Mouse (Mus musculus): ENCODE data around the gene Cuedc2. TPM values are rescaled to one million over a fixed set of nuclear protein-coding genes. Genes with fewer than 3 reads are reported as not detected.

The Cuedc2 gene
- polyA plus RNA-seq, 1 experiment from 2014 or later = 405 TPM

GRCm38 (mm10) chr19:46313591-46313990 is 24.9 kb downstream of the Cuedc2 start:
- Histone ChIP-seq H3K4me2 (ENCODE audit: low read length) (no peak overlapping the region), H3K27me3 (replicated peaks; ENCODE audit: control insufficient read depth, insufficient read depth, low read length) (peaks cover 50% of the 10 kb centered on the region), H3K9me3 (replicated peaks; ENCODE audit: control insufficient read depth, low read length) (no peaks in the 10 kb centered on the region), H3K4me3 (ENCODE audit: low read depth, low read length) (no peak overlapping the region), H3K4me1 (ENCODE audit: control insufficient read depth, insufficient read depth, low read length) (peaks cover 7% of the 10 kb centered on the region), H3K36me3 (ENCODE audit: control insufficient read depth, insufficient read depth, low read length) (peaks cover 14% of the 10 kb centered on the region; the same call in 1 of the 2 replicates), H3K27ac (ENCODE audit: low read depth, low read length) (no peak overlapping the region), H3K9ac (ENCODE audit: low read length) (no peak overlapping the region)
- no peak for ATAC-seq
- 66% methylated on average over 6 of the region's 6 CpGs for WGBS
- DNase-seq (ENCODE audit: low spot score) = no peak

DNA sequence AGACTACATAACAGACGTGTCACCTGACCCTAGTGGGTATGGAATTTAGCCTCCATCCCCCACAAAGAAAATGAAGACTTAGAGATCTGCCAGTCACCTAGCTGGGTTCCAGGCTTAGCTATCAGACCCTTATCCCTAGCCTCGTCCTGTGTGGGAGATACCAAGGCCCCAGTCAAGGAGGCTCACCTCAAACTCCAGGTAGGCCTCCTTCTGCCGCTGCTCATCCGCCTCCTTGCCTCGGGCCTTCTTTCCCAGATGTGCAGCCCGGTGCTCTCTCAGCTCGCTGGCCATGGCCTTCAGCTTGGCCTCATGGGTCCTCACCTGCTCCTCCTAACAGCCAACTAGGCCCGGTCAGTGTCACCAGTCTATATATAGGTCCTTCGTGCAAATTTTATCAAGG is 25.4 kb downstream of the Cuedc2 start:
- DNase-seq (ENCODE audit: low spot score) (no peak), ATAC-seq (no peak)
- peaks cover 5% of the 10 kb centered on the region; the same call in 1 of the 2 replicates for H3K4me1 ChIP-seq (ENCODE audit: control insufficient read depth, insufficient read depth, low read length)
- H3K9ac ChIP-seq (ENCODE audit: low read length) = no peak overlapping the region
- H3K27me3 ChIP-seq (replicated peaks; ENCODE audit: control insufficient read depth, insufficient read depth, low read length) = peaks cover 49% of the 10 kb centered on the region
- 89% methylated on average over 9 of the region's 9 CpGs for WGBS
- H3K36me3 ChIP-seq (ENCODE audit: control insufficient read depth, insufficient read depth, low read length) = peaks cover 14% of the 10 kb centered on the region; the same call in 1 of the 2 replicates
- H3K4me3 ChIP-seq (ENCODE audit: low read depth, low read length) = no peak overlapping the region
- no peak overlapping the region for H3K4me2 ChIP-seq (ENCODE audit: low read length)
- no peak overlapping the region for H3K27ac ChIP-seq (ENCODE audit: low read depth, low read length)
- no peaks in the 10 kb centered on the region for H3K9me3 ChIP-seq (replicated peaks; ENCODE audit: control insufficient read depth, low read length)

- no peaks in the 10 kb centered on the region for H3K9me3 ChIP-seq (replicated peaks; ENCODE audit: control insufficient read depth, low read length)
- no peak overlapping the region for H3K4me3 ChIP-seq (ENCODE audit: low read depth, low read length)
- DNase-seq (ENCODE audit: low spot score) (no peak), ATAC-seq (no peak)
- WGBS = 88% methylated on average over 21 of the region's 21 CpGs
- no peak overlapping the region for H3K4me2 ChIP-seq (ENCODE audit: low read length)
- peaks cover 44% of the 10 kb centered on the region for H3K27me3 ChIP-seq (replicated peaks; ENCODE audit: control insufficient read depth, insufficient read depth, low read length)
- peaks cover 14% of the 10 kb centered on the region; the same call in 1 of the 2 replicates for H3K36me3 ChIP-seq (ENCODE audit: control insufficient read depth, insufficient read depth, low read length)
- no peak overlapping the region for H3K27ac ChIP-seq (ENCODE audit: low read depth, low read length)
- H3K9ac ChIP-seq (ENCODE audit: low read length) = no peak overlapping the region
- 0 out of 2 replicates have a peak, but pooled peaks cover 3% of the 10 kb centered on the region for H3K4me1 ChIP-seq (ENCODE audit: control insufficient read depth, insufficient read depth, low read length)
Observed at GRCm38 (mm10) chr19:46312566-46312965, 25.9 kb downstream of the Cuedc2 start.

GRCm38 (mm10) chr19:46311341-46311740 is 27.2 kb downstream of the Cuedc2 start:
- H3K4me1 ChIP-seq (ENCODE audit: control insufficient read depth, insufficient read depth, low read length) = no peaks in the 10 kb centered on the region
- no peak overlapping the region for H3K27ac ChIP-seq (ENCODE audit: low read depth, low read length)
- ATAC-seq (no peak), DNase-seq (ENCODE audit: low spot score) (no peak)
- no peak overlapping the region for H3K4me2 ChIP-seq (ENCODE audit: low read length)
- no peak overlapping the region for H3K4me3 ChIP-seq (ENCODE audit: low read depth, low read length)
- peaks cover 32% of the 10 kb centered on the region for H3K27me3 ChIP-seq (replicated peaks; ENCODE audit: control insufficient read depth, insufficient read depth, low read length)
- no peak overlapping the region for H3K9ac ChIP-seq (ENCODE audit: low read length)
- 91% methylated on average over 9 of the region's 9 CpGs for whole genome bisulfite sequencing
- peaks cover 14% of the 10 kb centered on the region; the same call in 1 of the 2 replicates for H3K36me3 ChIP-seq (ENCODE audit: control insufficient read depth, insufficient read depth, low read length)
- no peaks in the 10 kb centered on the region for H3K9me3 ChIP-seq (replicated peaks; ENCODE audit: control insufficient read depth, low read length)

DNA sequence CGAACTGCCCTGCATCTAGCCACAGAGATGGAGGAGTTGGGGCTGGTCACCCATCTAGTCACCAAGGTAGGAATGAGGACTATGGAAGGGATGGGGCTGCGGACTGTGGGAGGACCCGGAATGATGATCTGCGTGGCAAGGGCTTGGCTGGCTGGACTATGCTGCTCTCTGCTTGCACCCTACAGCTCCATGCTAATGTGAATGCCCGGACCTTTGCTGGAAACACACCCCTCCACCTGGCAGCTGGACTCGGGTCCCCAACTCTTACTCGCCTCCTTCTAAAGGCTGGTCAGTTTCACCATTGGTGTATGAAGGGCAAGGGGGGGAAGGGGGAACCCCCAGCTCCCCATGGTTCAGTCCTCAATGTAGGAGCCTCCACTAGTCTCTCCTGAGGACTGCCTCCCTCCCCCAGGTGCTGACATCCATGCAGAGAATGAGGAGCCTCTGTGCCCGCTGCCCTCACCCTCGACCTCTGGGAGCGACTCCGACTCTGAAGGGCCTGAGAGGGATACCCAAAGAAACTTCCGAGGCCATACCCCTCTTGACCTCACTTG is 28.1 kb downstream of the Cuedc2 start:
- no peak for ATAC-seq
- H3K27me3 ChIP-seq (replicated peaks; ENCODE audit: control insufficient read depth, insufficient read depth, low read length) = peaks cover 22% of the 10 kb centered on the region

DNA sequence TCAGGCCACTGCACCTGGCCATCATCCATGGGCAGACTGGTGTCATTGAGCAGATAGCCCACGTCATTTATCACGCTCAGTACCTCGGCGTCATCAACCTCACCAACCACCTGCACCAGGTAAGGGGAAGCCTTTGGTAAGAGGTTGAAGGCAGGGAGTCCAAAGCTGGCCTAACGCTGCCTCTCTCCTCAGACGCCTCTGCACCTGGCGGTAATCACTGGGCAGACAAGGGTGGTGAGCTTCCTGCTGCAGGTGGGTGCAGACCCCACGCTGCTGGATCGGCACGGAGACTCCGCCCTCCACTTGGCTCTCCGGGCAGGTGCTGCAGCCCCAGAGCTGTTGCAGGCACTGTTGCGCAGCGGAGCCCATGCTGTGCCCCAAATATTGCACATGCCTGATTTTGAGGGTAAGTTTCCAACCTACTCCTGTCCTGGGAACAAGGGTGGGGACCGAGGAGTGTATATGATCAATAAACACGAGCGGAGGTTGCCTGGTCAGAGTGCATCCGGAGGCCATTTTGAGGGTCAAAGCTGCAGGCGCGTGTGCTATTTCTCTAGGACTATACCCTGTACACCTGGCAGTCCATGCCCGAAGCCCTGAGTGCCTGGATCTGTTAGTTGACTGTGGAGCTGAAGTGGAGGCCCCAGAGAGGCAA is 28.7 kb downstream of the Cuedc2 start:
- Histone ChIP-seq H3K4me3 (ENCODE audit: low read depth, low read length) (no peak overlapping the region), H3K27ac (ENCODE audit: low read depth, low read length) (no peak overlapping the region), H3K9ac (ENCODE audit: low read length) (no peak overlapping the region), H3K4me1 (ENCODE audit: control insufficient read depth, insufficient read depth, low read length) (peaks cover 3% of the 10 kb centered on the region), H3K9me3 (replicated peaks; ENCODE audit: control insufficient read depth, low read length) (no peaks in the 10 kb centered on the region), H3K27me3 (replicated peaks; ENCODE audit: control insufficient read depth, insufficient read depth, low read length) (peaks cover 19% of the 10 kb centered on the region), H3K36me3 (ENCODE audit: control insufficient read depth, insufficient read depth, low read length) (peaks cover 14% of the 10 kb centered on the region; the same call in 1 of the 2 replicates), H3K4me2 (ENCODE audit: low read length) (no peak overlapping the region; the same call in 1 of the 2 replicates)
- ATAC-seq (no peak), DNase-seq (ENCODE audit: low spot score) (no peak)
- 82% methylated on average over 21 of the region's 21 CpGs for WGBS

More for the DNA sequence above, 28.1 kb downstream of the Cuedc2 start:
- Histone ChIP-seq H3K36me3 (ENCODE audit: control insufficient read depth, insufficient read depth, low read length) (peaks cover 14% of the 10 kb centered on the region; the same call in 1 of the 2 replicates), H3K9me3 (replicated peaks; ENCODE audit: control insufficient read depth, low read length) (no peaks in the 10 kb centered on the region), H3K4me3 (ENCODE audit: low read depth, low read length) (no peak overlapping the region), H3K4me1 (ENCODE audit: control insufficient read depth, insufficient read depth, low read length) (no peaks in the 10 kb centered on the region), H3K4me2 (ENCODE audit: low read length) (no peak overlapping the region), H3K9ac (ENCODE audit: low read length) (no peak overlapping the region), H3K27ac (ENCODE audit: low read depth, low read length) (no peak overlapping the region)
- no peak for DNase-seq (ENCODE audit: low spot score)
- 88% methylated on average over 12 of the region's 12 CpGs for WGBS

DNA sequence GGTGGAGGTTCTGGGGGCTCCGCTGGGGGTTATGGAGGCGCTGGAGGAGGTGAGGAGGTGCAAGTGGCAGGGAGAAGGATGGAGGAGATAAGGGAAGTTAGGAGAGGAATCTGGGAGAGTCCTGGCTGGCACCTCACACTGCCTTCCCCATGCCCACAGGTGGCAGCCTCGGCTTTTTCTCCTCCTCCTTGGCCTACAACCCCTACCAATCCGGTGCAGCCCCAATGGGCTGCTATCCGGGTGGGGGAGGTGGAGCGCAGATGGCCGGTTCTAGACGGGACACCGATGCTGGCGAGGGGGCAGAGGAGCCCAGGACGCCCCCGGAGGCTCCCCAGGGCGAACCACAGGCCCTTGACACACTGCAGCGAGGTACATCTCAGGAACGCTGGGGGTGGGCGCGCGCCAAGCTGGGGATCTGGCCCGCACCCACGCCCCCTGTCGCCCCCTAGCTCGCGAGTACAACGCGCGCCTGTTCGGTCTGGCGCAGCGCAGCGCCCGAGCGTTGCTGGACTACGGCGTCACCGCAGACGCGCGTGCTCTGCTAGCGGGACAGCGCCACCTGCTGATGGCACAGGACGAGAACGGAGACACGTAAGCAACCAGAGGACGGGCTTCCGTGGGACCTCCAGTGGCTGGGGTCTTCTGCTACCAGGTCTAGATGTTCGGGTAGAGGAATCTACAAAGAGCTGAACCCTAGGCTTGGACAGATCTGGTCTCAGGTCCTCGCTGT is 29.6 kb downstream of the Cuedc2 start:
- Histone ChIP-seq H3K27me3 (replicated peaks; ENCODE audit: control insufficient read depth, insufficient read depth, low read length) (peaks cover 14% of the 10 kb centered on the region), H3K36me3 (ENCODE audit: control insufficient read depth, insufficient read depth, low read length) (peaks cover 12% of the 10 kb centered on the region; the same call in 1 of the 2 replicates), H3K9me3 (replicated peaks; ENCODE audit: control insufficient read depth, low read length) (no peaks in the 10 kb centered on the region), H3K4me1 (ENCODE audit: control insufficient read depth, insufficient read depth, low read length) (peaks cover 8% of the 10 kb centered on the region), H3K9ac (ENCODE audit: low read length) (peak overlapping the region; percentile 56), H3K27ac (ENCODE audit: low read depth, low read length) (no peak overlapping the region), H3K4me3 (ENCODE audit: low read depth, low read length) (peak overlapping the region; percentile 36), H3K4me2 (ENCODE audit: low read length) (peak overlapping the region; percentile 77)
- DNase-seq (ENCODE audit: low spot score) (peak; percentile 94), ATAC-seq (peak; percentile 71)
- WGBS = under 1% methylated on average over 47 of the region's 47 CpGs

DNA sequence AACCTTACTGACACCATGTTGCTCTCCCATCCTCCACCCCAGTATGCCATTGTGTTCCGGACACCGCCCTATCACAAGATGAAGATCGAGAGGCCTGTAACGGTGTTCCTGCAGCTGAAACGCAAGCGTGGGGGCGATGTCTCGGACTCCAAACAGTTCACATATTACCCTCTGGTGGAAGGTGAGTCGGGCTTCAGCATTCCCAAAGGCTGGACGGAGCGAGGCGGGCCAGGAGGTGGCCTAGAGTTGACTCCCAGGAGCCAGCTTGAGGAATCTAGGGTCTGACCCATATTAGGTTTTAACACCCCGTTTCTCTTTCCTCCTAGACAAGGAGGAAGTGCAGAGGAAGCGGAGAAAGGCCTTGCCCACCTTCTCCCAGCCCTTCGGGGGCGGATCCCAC is 30.2 kb downstream of the Cuedc2 start:
- no peak for ATAC-seq
- Histone ChIP-seq H3K4me3 (ENCODE audit: low read depth, low read length) (no peak overlapping the region), H3K36me3 (ENCODE audit: control insufficient read depth, insufficient read depth, low read length) (peaks cover 9% of the 10 kb centered on the region; the same call in 1 of the 2 replicates), H3K4me2 (ENCODE audit: low read length) (peak overlapping the region; percentile 77), H3K27me3 (replicated peaks; ENCODE audit: control insufficient read depth, insufficient read depth, low read length) (peaks cover 11% of the 10 kb centered on the region), H3K9ac (ENCODE audit: low read length) (peak overlapping the region; percentile 56; the same call in 1 of the 2 replicates), H3K4me1 (ENCODE audit: control insufficient read depth, insufficient read depth, low read length) (peaks cover 8% of the 10 kb centered on the region), H3K27ac (ENCODE audit: low read depth, low read length) (no peak overlapping the region), H3K9me3 (replicated peaks; ENCODE audit: control insufficient read depth, low read length) (no peaks in the 10 kb centered on the region)
- no peak for DNase-seq (ENCODE audit: low spot score)
- 58% methylated on average over 16 of the region's 16 CpGs for WGBS
